Mouse (Mus musculus) kidney, postnatal 36 days (tissue): ENCODE results near the gene Pkd1.
A peak's percentile ranks its signal among the peaks of the same experiment; 100 is the strongest.

Source experiments
- DNase-seq, 2 experiments: peaks; one replicate each; pipeline ENCODE4 v3.0.0; 2021 to 2022; ENCODE audit warnings: mixed read lengths in 2 of 2

Gene Pkd1

GRCm38 (mm10) chr17:24533099-24533992 lies 16.3 kb upstream of the Pkd1 start:
- peak; percentile 93 to 96 for DNase-seq

- no peak for DNase-seq
These were observed 15.4 kb upstream of the Pkd1 start, which contains the start of gene Rab26 for GRCm38 (mm10) chr17:24534160-24534718. Rab26 (minus strand) TSS chr17:24534210.

GRCm38 (mm10) chr17:24535300-24535699 lies 14.3 kb upstream of the Pkd1 start:
- DNase-seq, result no peak

GRCm38 (mm10) chr17:24537536-24537935 lies 12.1 kb upstream of the Pkd1 start:
- DNase-seq, result no peak

- peak; percentile 64 to 84 for DNase-seq
These were observed 10.7 kb upstream of the Pkd1 start for GRCm38 (mm10) chr17:24538950-24539349.

GRCm38 (mm10) chr17:24540375-24540774 lies 9.3 kb upstream of the Pkd1 start:
- DNase-seq, result peak; percentile 62 to 74

- DNase-seq, result no peak
These were observed 5.0 kb upstream of the Pkd1 start for GRCm38 (mm10) chr17:24544613-24545012.

- no peak for DNase-seq
These were observed 4.4 kb upstream of the Pkd1 start for GRCm38 (mm10) chr17:24545247-24545646.

- peak in 1 of 2 experiments; percentile 31 for DNase-seq
These were observed 3.4 kb upstream of the Pkd1 start for GRCm38 (mm10) chr17:24546234-24546633.

GRCm38 (mm10) chr17:24548435-24548834 lies 1.2 kb upstream of the Pkd1 start:
- DNase-seq, result peak; percentile 49 to 59

GRCm38 (mm10) chr17:24548921-24549617 lies 565 bp upstream of the Pkd1 start:
- DNase-seq, result peak; percentile 80 to 84

GRCm38 (mm10) chr17:24550416-24551049 lies 899 bp downstream of the Pkd1 start:
- peak; percentile 76 to 84 for DNase-seq

GRCm38 (mm10) chr17:24551050-24551444 lies 1.4 kb downstream of the Pkd1 start:
- DNase-seq, result no peak

GRCm38 (mm10) chr17:24557091-24557490 lies 7.5 kb downstream of the Pkd1 start:
- DNase-seq, result peak in 1 of 2 experiments; percentile 27

- DNase-seq, result peak; percentile 38 to 45
These were observed 9.0 kb downstream of the Pkd1 start for GRCm38 (mm10) chr17:24558600-24559099.

GRCm38 (mm10) chr17:24559146-24559545 lies 9.5 kb downstream of the Pkd1 start:
- DNase-seq, result peak; percentile 13 to 17

- no peak for DNase-seq
These were observed 10.8 kb downstream of the Pkd1 start for GRCm38 (mm10) chr17:24560301-24561028.

- no peak for DNase-seq
These were observed 12.0 kb downstream of the Pkd1 start for GRCm38 (mm10) chr17:24561592-24561991.

GRCm38 (mm10) chr17:24563638-24564037 lies 14.0 kb downstream of the Pkd1 start:
- DNase-seq, result no peak

- DNase-seq, result no peak
These were observed 14.8 kb downstream of the Pkd1 start for GRCm38 (mm10) chr17:24564422-24564821.

- DNase-seq, result no peak
These were observed 15.5 kb downstream of the Pkd1 start for GRCm38 (mm10) chr17:24565092-24565491.

GRCm38 (mm10) chr17:24565792-24566191 lies 16.2 kb downstream of the Pkd1 start:
- DNase-seq, result no peak
